Mouse (Mus musculus) embryonic fibroblast, embryonic 13.5 days (primary cell): Measurements from ENCODE around the gene Il10.

Experiments used
- CTCF ChIP-seq: IDR thresholded peaks from 2 replicates; pipeline ENCODE4 v1.5.1; 2011; ENCODE audit warnings: mild to moderate bottlenecking, control low read depth, low read length, moderate library complexity, borderline replicate concordance; ENCODE audit not compliant: insufficient read depth
- POLR2A ChIP-seq: IDR thresholded peaks from 2 replicates; pipeline ENCODE4 v1.6.1; 2011; ENCODE audit warnings: low read depth, mild to moderate bottlenecking, control low read depth, low read length, moderate library complexity

GRCm38 (mm10) chr1:131062821-131063220, 43.2 kb downstream of the Il10 start:
- TF ChIP-seq POLR2A (no peak), CTCF (no peak)
